Mouse (Mus musculus): ENCODE data around the gene Slc6a1. TPM values are rescaled to one million over a fixed set of nuclear protein-coding genes. Genes with fewer than 3 reads are reported as not detected.

Gene Slc6a1
- total and polyA plus RNA-seq, 2 experiments from 2014 or later, result 208 to 507 TPM

DNA sequence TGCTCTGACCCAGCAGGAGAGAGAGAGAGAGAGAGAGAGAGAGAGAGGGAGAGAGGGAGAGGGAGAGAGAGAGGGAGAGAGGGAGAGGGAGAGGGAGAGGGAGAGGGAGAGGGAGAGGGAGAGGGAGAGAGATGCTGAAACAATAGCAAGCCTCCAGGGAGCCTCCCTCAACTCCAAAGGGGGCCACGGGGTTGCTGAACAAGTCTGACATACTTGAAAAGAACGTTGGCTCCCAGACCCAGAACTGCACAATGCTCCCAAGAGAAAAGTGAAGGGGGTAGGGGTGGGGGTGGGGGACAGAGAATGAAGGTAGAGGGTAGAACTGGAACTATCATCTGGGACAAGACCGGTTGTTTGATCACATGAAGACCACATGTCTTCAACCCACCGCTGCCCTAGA lies 14.5 kb upstream of the Slc6a1 start:
- Histone ChIP-seq H3K36me3 (ENCODE audit: insufficient read depth, low read length) (no peaks in the 10 kb centered on the region), H3K9me3 (ENCODE audit: low read length) (no peaks in the 10 kb centered on the region), H3K27me3 (ENCODE audit: insufficient read depth, low read length) (0 out of 2 replicates have a peak, but pooled peaks cover 3% of the 10 kb centered on the region), H3K4me2 (ENCODE audit: low read depth, low read length, poor library complexity, severe bottlenecking) (no peak overlapping the region), H3K27ac (ENCODE audit: low read depth, low read length) (no peak overlapping the region), H3K4me1 (ENCODE audit: insufficient read depth, low read length) (0 out of 2 replicates have a peak, but pooled peaks cover 9% of the 10 kb centered on the region), H3K4me3 (ENCODE audit: low read depth, low read length) (no peak overlapping the region), H3K9ac (replicated peaks; ENCODE audit: low read length, poor library complexity, severe bottlenecking) (no peak overlapping the region)
- DNase-seq (ENCODE audit: low spot score) (no peak), ATAC-seq (ENCODE audit: low FRiP score) (no peak)
- WGBS, result 42% methylated on average over 4 of the region's 4 CpGs
- no peak for TF ChIP-seq CTCF (IDR thresholded peaks at IDR 0.05)

DNA sequence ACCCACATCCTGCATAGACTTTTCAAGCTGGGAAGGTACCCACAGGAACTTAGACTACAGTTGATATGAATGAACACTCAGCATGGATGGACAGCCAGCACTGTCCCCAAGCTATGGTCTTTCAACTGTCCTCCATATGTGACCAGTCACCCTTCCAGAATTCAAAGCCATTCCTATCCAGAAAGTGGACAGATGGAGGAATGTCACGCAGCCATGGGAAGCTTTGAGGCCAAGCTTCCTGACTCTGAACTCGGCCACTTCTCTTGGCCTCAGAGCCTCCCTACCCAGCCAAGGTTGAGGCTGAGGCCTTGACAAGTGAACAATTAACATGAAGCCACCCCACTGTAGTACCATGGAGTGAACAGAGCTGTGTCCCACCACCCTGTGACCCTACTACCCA lies 12.8 kb upstream of the Slc6a1 start:
- Histone ChIP-seq H3K9me3 (ENCODE audit: low read length) (no peaks in the 10 kb centered on the region), H3K4me3 (ENCODE audit: low read depth, low read length) (no peak overlapping the region), H3K9ac (replicated peaks; ENCODE audit: low read length, poor library complexity, severe bottlenecking) (no peak overlapping the region), H3K36me3 (ENCODE audit: insufficient read depth, low read length) (no peaks in the 10 kb centered on the region), H3K27ac (ENCODE audit: low read depth, low read length) (no peak overlapping the region), H3K27me3 (ENCODE audit: insufficient read depth, low read length) (0 out of 2 replicates have a peak, but pooled peaks cover 3% of the 10 kb centered on the region), H3K4me1 (ENCODE audit: insufficient read depth, low read length) (peaks cover 10% of the 10 kb centered on the region), H3K4me2 (ENCODE audit: low read depth, low read length, poor library complexity, severe bottlenecking) (no peak overlapping the region)
- TF ChIP-seq CTCF (IDR thresholded peaks at IDR 0.05), result no peak
- DNase-seq (ENCODE audit: low spot score) (no peak), ATAC-seq (ENCODE audit: low FRiP score) (no peak)
- WGBS, result 85% methylated on average over 2 of the region's 2 CpGs

DNA sequence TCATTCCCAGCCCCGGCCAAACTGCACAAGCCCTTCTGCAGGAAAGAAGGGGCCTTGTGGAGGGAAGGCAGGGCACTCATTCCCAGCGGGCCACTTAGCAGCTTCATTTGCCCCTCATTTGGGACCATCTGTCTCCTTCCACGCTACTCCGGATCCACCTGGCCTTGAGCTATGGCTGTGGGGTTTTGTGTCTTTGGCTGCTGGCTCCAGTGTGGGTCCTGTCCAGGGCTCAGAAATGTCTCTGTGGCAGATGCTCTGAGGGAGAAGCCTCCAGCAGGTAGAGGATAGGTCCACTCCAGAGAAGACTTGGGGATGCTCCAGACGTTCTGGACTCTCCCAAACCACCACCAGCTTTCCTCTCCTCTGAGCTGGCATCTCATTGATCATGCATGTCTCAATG lies 11.6 kb upstream of the Slc6a1 start:
- 75% methylated on average over 5 of the region's 5 CpGs for whole genome bisulfite sequencing
- peaks cover 7% of the 10 kb centered on the region for H3K4me1 ChIP-seq (ENCODE audit: insufficient read depth, low read length)

DNA sequence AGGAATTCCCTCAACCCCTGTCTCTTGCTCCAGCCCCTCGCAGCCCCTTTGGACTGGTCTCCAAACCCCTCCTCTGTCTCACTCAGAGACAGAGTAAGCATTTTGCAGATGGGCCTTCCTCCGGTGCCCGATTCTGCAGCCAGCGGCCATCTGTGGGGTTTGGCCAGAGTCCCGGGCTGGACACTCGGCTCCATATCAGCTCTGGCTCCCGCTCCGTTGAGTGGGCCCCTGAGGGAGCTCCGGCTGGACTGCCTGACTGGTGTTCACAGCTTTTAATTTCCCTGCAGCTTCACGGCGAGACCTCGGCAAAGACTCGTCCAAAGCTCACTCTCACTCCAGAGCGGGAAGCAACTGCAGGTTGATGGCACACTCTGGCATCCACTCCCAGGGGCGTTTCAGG lies 10.2 kb upstream of the Slc6a1 start:
- no peak for TF ChIP-seq CTCF (IDR thresholded peaks at IDR 0.05)
- H3K27me3 ChIP-seq (ENCODE audit: insufficient read depth, low read length), result 0 out of 2 replicates have a peak, but pooled peaks cover 3% of the 10 kb centered on the region
- H3K9me3 ChIP-seq (ENCODE audit: low read length), result no peaks in the 10 kb centered on the region
- no peaks in the 10 kb centered on the region for H3K36me3 ChIP-seq (ENCODE audit: insufficient read depth, low read length)
- no peak overlapping the region for H3K27ac ChIP-seq (ENCODE audit: low read depth, low read length)
- no peak overlapping the region for H3K4me2 ChIP-seq (ENCODE audit: low read depth, low read length, poor library complexity, severe bottlenecking)
- peak; percentile 70 for DNase-seq (ENCODE audit: low spot score)
- ATAC-seq (ENCODE audit: low FRiP score), result no peak
- H3K4me1 ChIP-seq (ENCODE audit: insufficient read depth, low read length), result peaks cover 7% of the 10 kb centered on the region
- no peak overlapping the region for H3K4me3 ChIP-seq (ENCODE audit: low read depth, low read length)
- 68% methylated on average over 15 of the region's 15 CpGs for WGBS
- H3K9ac ChIP-seq (replicated peaks; ENCODE audit: low read length, poor library complexity, severe bottlenecking), result no peak overlapping the region

More for the DNA sequence above, 11.6 kb upstream of the Slc6a1 start:
- TF ChIP-seq CTCF (IDR thresholded peaks at IDR 0.05), result no peak
- DNase-seq (ENCODE audit: low spot score) (no peak), ATAC-seq (ENCODE audit: low FRiP score) (no peak)
- H3K9ac ChIP-seq (replicated peaks; ENCODE audit: low read length, poor library complexity, severe bottlenecking), result no peak overlapping the region
- H3K27me3 ChIP-seq (ENCODE audit: insufficient read depth, low read length), result 0 out of 2 replicates have a peak, but pooled peaks cover 3% of the 10 kb centered on the region
- H3K4me3 ChIP-seq (ENCODE audit: low read depth, low read length), result no peak overlapping the region
- no peaks in the 10 kb centered on the region for H3K36me3 ChIP-seq (ENCODE audit: insufficient read depth, low read length)
- no peak overlapping the region for H3K4me2 ChIP-seq (ENCODE audit: low read depth, low read length, poor library complexity, severe bottlenecking)
- H3K27ac ChIP-seq (ENCODE audit: low read depth, low read length), result no peak overlapping the region
- H3K9me3 ChIP-seq (ENCODE audit: low read length), result no peaks in the 10 kb centered on the region

GRCm38 (mm10) chr6:114273997-114274728 lies 8.3 kb upstream of the Slc6a1 start:
- Histone ChIP-seq H3K4me1 (ENCODE audit: insufficient read depth, low read length) (peaks cover 12% of the 10 kb centered on the region), H3K9me3 (ENCODE audit: low read length) (no peaks in the 10 kb centered on the region), H3K27me3 (ENCODE audit: insufficient read depth, low read length) (0 out of 2 replicates have a peak, but pooled peaks cover 3% of the 10 kb centered on the region), H3K9ac (replicated peaks; ENCODE audit: low read length, poor library complexity, severe bottlenecking) (no peak overlapping the region), H3K27ac (ENCODE audit: low read depth, low read length) (no peak overlapping the region), H3K36me3 (ENCODE audit: insufficient read depth, low read length) (no peaks in the 10 kb centered on the region), H3K4me2 (ENCODE audit: low read depth, low read length, poor library complexity, severe bottlenecking) (no peak overlapping the region), H3K4me3 (ENCODE audit: low read depth, low read length) (no peak overlapping the region)
- TF ChIP-seq CTCF (IDR thresholded peaks at IDR 0.05), result no peak
- DNase-seq (ENCODE audit: low spot score), result no peak
- 41% methylated on average over 14 of the region's 14 CpGs for WGBS
- ATAC-seq (ENCODE audit: low FRiP score), result no peak

DNA sequence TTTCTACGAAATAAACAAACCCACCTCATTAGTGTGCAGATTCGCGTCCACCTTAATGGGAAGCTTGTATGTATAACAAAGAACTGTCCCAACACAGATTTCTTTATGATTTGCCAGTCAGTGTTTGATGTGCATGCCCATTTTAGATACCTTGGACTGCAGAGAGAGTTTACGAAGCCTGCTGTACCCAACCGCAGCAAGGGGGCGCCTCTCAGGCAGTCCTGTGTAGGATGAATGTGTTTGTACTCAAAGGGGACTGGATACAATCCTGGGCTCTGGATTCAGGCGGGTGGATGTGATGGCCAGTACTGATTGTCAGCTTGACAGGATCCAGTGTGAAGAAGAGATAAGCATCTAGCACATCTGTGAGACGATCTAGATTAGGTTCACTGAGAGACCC lies 6.6 kb upstream of the Slc6a1 start:
- peaks cover 12% of the 10 kb centered on the region for H3K4me1 ChIP-seq (ENCODE audit: insufficient read depth, low read length)
- no peaks in the 10 kb centered on the region for H3K9me3 ChIP-seq (ENCODE audit: low read length)
- no peaks in the 10 kb centered on the region for H3K36me3 ChIP-seq (ENCODE audit: insufficient read depth, low read length)
- H3K27ac ChIP-seq (ENCODE audit: low read depth, low read length), result no peak overlapping the region
- WGBS, result 50% methylated on average over 8 of the region's 8 CpGs
- DNase-seq (ENCODE audit: low spot score) (no peak), ATAC-seq (ENCODE audit: low FRiP score) (no peak)
- 0 out of 2 replicates have a peak, but pooled peaks cover 3% of the 10 kb centered on the region for H3K27me3 ChIP-seq (ENCODE audit: insufficient read depth, low read length)
- peak; percentile 69 for TF ChIP-seq CTCF (IDR thresholded peaks at IDR 0.05)
- H3K4me3 ChIP-seq (ENCODE audit: low read depth, low read length), result no peak overlapping the region
- H3K4me2 ChIP-seq (ENCODE audit: low read depth, low read length, poor library complexity, severe bottlenecking), result no peak overlapping the region
- no peak overlapping the region for H3K9ac ChIP-seq (replicated peaks; ENCODE audit: low read length, poor library complexity, severe bottlenecking)
